Mouse (Mus musculus) adrenal gland, adult 18-20 months (tissue): ENCODE data around the gene Rhof. TPM values are rescaled to one million over a fixed set of nuclear protein-coding genes. Genes with fewer than 3 reads are reported as not detected.

Experiments used
- DNase-seq, 2 experiments: peaks; one replicate each; pipeline ENCODE4 v3.0.0; 2021 to 2022; ENCODE audit warnings: low spot score in 2 of 2
- total RNA-seq, 2 experiments: library from RNA; stranded (reverse); gene quantifications; 1 replicate in 1 of 2; 2 replicates in 1 of 2; pipeline ENCODE4 v1.2.3; 2021

Gene Rhof
- total RNA-seq, 2 experiments from 2014 or later = 0.66 to 1.2 TPM

- no peak for DNase-seq
These were observed 14.7 kb downstream of the Rhof start for GRCm38 (mm10) chr5:123117773-123118172.

GRCm38 (mm10) chr5:123117257-123117656 is 15.2 kb downstream of the Rhof start:
- DNase-seq = peak; percentile 75 to 83

DNA sequence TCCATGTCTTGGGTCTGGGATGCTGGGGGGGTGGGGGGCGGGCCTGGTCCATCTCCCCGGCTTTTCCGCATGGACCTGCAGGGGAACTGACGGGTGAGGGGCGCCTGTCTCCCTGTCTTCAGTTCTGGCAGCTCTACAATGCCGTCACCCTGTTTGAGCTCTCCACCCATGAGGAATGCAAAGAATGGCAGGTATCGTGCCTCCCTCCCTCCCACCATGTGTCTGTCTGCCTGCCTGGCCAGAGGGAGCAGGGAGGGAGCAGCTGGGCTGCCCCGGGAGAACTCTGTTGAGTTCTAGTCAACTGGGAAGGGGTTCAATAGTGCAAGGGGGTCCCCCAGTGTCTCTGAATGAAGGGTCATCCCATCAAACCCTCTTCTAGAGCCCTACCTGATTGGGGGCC is 16.4 kb downstream of the Rhof start:
- DNase-seq = no peak

GRCm38 (mm10) chr5:123114924-123115323 is 17.6 kb downstream of the Rhof start:
- DNase-seq = no peak

DNA sequence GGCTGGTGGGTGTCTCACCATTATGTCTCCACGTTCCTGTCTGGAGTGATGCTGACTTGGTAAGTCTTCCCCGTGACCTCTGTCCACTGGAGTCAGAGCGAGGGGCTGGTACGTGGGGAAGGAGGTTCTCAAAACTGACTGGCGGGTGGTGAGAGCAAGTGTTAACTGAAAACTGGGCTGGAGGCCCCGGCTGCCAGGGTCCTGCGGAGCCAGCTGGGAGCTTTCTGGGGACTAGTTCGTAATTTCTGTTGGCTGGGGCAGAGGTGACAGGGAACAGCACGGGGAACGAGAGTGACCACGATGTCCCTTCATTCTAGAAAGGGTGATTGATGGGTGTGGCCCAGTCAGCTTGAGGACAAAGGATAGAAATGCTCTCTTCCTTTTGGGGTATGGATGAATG is 18.4 kb downstream of the Rhof start:
- DNase-seq = no peak

DNA sequence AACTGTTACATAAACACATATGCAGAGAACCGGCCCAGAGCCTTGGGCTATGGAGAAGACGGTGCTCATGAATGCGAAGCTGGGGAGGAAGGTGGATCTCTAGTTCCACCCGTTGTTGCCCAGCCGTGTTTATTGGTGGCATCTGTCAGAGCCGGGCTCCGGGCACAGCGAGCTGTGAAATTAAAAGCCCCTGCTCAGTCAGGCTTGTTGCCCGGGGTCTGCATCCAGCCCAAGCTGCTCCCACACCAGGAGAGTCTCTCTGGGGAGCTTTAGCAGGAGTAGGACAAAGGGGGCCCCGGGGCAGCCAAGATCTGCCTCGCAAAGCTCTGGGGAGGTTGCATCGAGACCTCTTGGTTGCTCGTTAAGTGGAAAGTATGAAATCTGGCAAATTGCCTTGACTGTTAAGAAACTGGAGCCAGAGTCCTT is 22.2 kb downstream of the Rhof start:
- no peak for DNase-seq

- no peak for DNase-seq
These were observed 22.9 kb downstream of the Rhof start for GRCm38 (mm10) chr5:123109452-123110203.

GRCm38 (mm10) chr5:123104769-123105168 is 27.7 kb downstream of the Rhof start:
- no peak for DNase-seq

- DNase-seq = no peak
These were observed 28.9 kb downstream of the Rhof start for GRCm38 (mm10) chr5:123103556-123103955.

DNA sequence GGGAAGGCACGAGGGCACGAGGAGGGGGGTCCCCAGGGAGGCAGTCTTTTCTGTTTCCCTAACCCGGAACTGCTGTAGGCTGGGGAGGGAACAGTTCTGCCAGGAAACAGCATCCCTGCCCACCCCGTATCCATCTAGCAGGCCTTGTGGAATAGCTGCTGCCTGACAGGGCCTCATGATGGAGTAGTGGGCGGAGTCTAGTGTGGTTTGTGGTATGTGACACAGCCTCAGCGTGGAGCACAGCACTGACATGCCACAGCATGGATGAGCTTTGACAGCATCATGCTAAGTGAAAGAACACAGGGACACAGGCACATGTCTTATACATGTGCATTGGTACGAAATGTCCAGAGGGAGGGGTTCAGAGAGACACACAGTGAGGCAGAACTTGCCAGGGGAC is 30.1 kb downstream of the Rhof start:
- DNase-seq = no peak

DNA sequence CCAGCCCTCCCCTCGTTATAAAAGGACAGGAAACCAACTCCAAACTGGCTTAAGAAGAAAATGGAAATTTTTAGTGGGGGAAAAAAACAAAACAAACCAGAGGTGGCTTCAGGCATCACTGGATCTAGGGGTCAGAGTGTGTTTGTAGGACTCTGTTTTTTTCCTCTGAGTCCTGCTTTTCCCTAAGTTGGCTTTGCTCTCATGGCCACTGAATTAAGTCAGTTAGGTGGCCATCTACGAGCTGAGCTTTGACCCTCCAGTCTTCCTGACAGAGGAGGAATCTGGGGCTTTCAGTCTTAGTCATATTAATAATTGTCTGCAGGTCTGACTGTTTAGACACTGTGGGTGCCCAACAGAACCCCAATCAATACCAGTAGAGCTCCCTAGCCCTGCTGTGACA is 34.0 kb downstream of the Rhof start:
- DNase-seq = no peak

DNA sequence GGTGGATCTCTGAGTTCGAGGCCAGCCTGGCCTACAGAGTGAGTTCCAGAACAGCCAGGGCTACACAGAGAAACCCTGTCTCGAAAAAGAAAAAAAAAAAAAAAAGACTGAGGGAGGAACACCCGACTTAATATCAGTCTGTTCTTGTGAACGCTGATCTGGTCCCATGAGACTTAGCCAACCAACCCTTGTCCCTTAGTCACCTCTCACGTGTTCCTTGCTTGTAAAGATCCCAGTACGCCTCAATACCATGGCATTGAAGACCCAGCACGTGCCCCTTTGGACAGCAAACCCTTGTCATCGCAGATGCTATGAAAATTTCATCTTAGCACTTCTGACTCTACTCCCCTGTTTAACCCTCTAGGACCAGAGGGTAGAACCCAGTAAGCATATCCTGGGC is 36.2 kb downstream of the Rhof start:
- no peak for DNase-seq

GRCm38 (mm10) chr5:123094238-123094991 is 38.1 kb downstream of the Rhof start:
- DNase-seq = no peak

GRCm38 (mm10) chr5:123093077-123093633 is 39.3 kb downstream of the Rhof start:
- no peak for DNase-seq

DNA sequence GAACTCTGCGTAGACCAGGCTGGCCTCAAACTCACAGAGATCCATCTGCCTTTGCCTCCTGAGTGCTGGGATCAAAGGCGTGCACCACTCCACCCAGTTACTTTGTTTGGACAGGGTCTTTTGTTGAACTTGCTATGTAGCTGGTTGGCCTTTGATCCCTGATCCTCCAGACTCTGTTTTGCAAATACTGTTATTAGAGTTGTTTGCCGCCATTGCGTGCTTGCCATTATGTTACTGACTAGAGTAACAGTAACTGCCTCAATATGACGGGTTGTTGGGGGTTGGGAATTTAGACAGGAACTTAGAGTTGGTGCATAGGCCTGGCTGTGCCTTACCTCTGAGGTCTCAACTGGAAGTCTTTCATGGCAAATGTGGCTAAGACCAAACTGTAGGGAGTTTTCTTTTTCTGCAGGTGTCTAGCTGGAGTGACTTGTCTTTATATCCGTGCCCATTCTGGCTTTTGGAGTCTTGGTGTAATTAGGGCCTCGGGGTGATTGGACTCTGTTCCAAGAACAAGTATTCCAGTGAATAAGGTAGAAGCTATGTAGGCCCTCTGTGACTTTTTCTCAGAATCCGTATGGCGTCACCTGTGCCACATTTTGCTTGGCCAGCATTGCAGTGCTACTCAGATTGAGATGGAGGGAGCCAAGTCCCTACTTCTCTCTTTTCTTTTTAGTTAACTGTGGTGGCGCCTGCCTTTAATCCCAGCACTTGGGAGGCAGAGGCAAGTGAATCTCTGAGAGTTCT is 41.8 kb downstream of the Rhof start:
- DNase-seq = no peak

- DNase-seq = no peak
These were observed 43.7 kb downstream of the Rhof start for GRCm38 (mm10) chr5:123088784-123089183.

GRCm38 (mm10) chr5:123086501-123086900 is 46.0 kb downstream of the Rhof start:
- DNase-seq = no peak

GRCm38 (mm10) chr5:123083340-123084050 is 49.0 kb downstream of the Rhof start:
- no peak for DNase-seq

- DNase-seq = no peak
These were observed 52.0 kb downstream of the Rhof start for GRCm38 (mm10) chr5:123080510-123080909.

DNA sequence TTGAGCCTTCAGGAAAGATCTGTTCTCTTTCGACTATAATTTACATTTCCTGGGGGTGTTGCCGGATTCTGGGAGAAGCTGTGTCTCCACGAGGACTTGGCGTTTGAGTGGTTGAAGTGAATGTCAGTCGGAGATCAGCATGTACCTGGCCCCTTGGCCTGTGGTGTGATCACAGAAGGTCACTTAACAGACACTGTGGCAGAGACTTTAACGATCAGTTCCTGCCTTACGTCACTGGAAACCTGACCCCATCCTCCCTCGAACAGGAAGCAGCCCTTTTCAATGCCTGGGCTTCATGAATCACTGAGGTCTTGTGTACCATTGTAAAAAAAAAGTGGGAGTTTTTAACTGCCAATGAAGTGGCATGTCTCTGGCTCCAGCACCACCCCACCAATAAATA is 52.5 kb downstream of the Rhof start:
- DNase-seq = no peak

DNA sequence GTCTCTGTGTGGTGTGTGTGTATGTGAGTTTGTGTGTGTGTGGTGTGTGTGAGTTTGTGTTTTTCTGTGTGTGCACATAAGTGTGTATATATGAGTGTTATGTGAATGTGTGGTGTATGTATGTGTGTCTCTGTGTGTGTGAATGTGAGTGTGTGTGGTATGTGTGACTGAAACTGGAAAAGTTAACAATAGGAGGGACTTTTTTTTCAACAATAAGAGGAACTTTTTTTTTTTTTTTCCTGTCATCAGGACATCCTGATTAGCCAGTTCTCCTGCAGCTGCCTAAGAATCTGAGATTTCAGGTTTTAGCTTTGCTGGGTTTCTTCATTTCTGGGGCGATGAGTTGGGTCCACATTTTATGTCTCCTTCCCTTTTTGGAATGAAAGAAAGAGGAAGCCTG is 52.9 kb downstream of the Rhof start:
- no peak for DNase-seq
